Mouse (Mus musculus): Measurements from ENCODE around the gene Nr2c1. TPM values are rescaled to one million over a fixed set of nuclear protein-coding genes. Genes with fewer than 3 reads are reported as not detected.

The Nr2c1 gene
- polyA plus RNA-seq, 1 experiment from 2014 or later = 6.8 TPM

DNA sequence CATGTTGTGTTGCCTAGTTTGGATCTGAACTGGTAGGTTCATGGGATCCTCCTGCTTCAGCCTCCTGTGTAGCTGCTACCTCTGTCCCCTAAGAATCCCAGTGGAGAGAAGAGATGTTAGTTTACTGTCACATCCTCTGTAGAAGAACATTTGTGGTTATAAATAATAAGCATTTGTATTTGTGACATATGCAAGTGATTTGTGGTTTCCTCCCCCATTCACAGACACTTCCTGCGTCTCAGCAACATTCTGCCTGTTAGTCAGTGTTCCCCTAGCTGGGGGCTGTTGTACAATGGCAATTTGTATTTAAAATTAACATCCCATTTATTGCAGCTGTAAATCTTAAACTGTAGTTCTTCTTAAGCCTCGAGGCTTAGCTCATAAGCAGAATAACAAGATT, 63.9 kb downstream of the Nr2c1 start:
- Histone ChIP-seq H3K9me3 (replicated peaks; ENCODE audit: control insufficient read depth, low read length) (no peaks in the 10 kb centered on the region), H3K27ac (ENCODE audit: low read length) (no peak overlapping the region), H3K4me2 (ENCODE audit: low read depth, low read length) (no peak overlapping the region), H3K4me1 (ENCODE audit: control insufficient read depth, insufficient read depth, low read length) (no peaks in the 10 kb centered on the region), H3K27me3 (ENCODE audit: control insufficient read depth, insufficient read depth, low read length) (no peaks in the 10 kb centered on the region), H3K4me3 (ENCODE audit: low read length) (no peak overlapping the region), H3K36me3 (ENCODE audit: control insufficient read depth, insufficient read depth) (peaks cover 30% of the 10 kb centered on the region), H3K9ac (ENCODE audit: low read length) (no peak overlapping the region)
- WGBS = 64% methylated on average over 2 of the region's 2 CpGs
- no peak for ATAC-seq (replicated peaks; ENCODE audit: extremely low read depth, insufficient read depth, low FRiP score)

DNA sequence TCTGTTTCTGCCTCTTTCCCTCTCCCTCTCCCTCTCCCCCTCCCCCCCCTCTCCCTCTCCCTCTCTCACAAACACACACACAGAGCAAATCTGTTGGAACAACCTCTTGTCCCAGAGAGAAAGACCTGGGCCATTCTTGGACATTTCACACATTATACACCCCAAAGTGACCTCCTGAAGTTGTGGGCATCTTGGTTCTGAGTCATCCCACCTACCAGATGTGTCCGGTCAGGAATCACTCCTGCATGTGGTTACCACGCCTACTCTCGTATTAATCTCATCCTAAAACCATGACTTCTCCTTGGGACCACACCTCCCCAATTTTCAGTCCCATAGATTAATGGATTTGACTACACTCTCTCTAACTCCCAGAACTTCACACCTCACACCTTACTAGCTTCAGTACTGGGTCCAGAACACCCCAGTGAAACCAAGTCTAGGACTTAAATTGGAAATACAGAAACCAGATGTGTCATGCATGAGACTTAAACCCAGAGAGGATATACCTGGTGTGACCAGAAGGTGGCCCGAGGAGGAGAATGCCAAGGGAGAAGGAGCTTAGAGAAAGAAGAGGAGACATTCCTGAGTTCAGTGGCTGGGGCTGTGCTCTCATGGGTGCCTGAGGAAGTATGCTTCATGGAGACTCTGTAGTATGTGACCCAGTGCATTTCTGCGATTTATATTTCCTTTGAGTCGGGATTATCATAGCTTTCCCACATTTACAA, 77.4 kb downstream of the Nr2c1 start:
- WGBS = 76% methylated on average over 6 of the region's 6 CpGs
- no peak overlapping the region for H3K4me3 ChIP-seq (ENCODE audit: low read length)
- no peak overlapping the region for H3K27ac ChIP-seq (ENCODE audit: low read length)
- no peaks in the 10 kb centered on the region for H3K27me3 ChIP-seq (ENCODE audit: control insufficient read depth, insufficient read depth, low read length)
- H3K9ac ChIP-seq (ENCODE audit: low read length) = no peak overlapping the region
- H3K4me1 ChIP-seq (ENCODE audit: control insufficient read depth, insufficient read depth, low read length) = no peaks in the 10 kb centered on the region
- H3K9me3 ChIP-seq (replicated peaks; ENCODE audit: control insufficient read depth, low read length) = no peaks in the 10 kb centered on the region; the same call in 1 of the 2 replicates
- H3K36me3 ChIP-seq (ENCODE audit: control insufficient read depth, insufficient read depth) = peaks cover 8% of the 10 kb centered on the region; the same call in 1 of the 2 replicates
- no peak overlapping the region for H3K4me2 ChIP-seq (ENCODE audit: low read depth, low read length)
- no peak for ATAC-seq (replicated peaks; ENCODE audit: extremely low read depth, insufficient read depth, low FRiP score)

DNA sequence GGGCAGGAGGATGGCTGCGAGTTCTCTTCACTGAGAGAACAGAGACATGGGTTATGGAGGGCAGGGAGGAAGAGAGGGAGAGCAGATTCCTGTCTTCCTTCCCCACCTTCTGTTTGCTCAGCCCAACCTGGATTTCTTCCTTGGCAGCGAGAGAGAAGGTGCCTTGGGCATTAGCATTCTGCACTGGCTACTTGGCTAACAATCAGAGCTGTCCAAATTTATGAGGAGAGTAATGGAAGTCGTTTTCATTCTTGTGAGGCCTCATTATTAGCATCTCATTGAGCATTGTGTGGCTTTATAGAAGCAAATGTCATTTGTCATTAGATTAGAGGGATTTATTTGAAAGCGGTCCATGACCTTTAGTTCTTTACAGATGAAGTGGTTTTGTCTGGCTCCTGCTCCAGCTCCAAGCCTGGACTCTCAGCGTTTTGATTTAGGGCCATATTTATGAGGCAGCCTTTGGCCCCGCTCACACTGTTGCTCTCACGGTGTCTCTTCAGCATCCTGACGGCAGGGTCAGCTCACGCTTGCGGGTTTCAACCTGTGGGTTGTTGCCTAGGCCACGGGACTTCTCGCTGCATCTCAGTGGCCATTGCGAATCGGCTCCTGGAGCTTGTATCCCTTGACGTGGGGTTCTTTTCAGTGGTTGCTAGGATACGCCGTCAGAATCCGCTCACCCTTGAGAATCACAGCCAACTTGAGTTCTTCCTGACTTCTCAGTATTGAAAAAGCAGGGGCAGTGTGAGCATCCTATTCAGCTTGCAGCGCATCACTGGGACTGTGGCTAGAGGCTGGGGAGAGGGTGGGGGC, 82.6 kb downstream of the Nr2c1 start:
- no peak for ATAC-seq (replicated peaks; ENCODE audit: extremely low read depth, insufficient read depth, low FRiP score)
- WGBS = 72% methylated on average over 19 of the region's 19 CpGs
- Histone ChIP-seq H3K36me3 (ENCODE audit: control insufficient read depth, insufficient read depth) (no peaks in the 10 kb centered on the region), H3K27me3 (ENCODE audit: control insufficient read depth, insufficient read depth, low read length) (no peaks in the 10 kb centered on the region), H3K4me2 (ENCODE audit: low read depth, low read length) (no peak overlapping the region), H3K27ac (ENCODE audit: low read length) (no peak overlapping the region), H3K4me1 (ENCODE audit: control insufficient read depth, insufficient read depth, low read length) (no peaks in the 10 kb centered on the region; the same call in 1 of the 2 replicates), H3K9me3 (replicated peaks; ENCODE audit: control insufficient read depth, low read length) (no peaks in the 10 kb centered on the region), H3K9ac (ENCODE audit: low read length) (no peak overlapping the region), H3K4me3 (ENCODE audit: low read length) (no peak overlapping the region)

DNA sequence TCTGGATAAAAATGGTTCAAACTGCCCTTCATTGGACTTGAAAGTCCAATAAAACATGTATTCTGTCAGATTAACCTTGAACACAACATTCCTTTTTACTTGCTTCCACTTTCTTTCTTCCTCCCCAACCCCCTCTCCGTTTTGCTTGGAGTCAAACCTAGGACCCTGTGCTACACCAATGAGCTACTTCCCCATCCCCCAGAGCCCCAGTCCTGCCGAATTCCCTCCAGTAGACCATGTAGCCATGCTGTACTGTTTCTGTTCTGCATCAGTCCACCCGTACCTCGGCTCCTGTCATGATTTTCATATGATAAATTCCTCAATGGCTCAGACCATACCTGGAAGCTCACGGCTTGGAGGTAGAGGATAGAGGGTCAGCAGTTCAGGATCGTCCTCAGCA, 83.2 kb downstream of the Nr2c1 start:
- 80% methylated on average over 6 of the region's 6 CpGs for WGBS

DNA sequence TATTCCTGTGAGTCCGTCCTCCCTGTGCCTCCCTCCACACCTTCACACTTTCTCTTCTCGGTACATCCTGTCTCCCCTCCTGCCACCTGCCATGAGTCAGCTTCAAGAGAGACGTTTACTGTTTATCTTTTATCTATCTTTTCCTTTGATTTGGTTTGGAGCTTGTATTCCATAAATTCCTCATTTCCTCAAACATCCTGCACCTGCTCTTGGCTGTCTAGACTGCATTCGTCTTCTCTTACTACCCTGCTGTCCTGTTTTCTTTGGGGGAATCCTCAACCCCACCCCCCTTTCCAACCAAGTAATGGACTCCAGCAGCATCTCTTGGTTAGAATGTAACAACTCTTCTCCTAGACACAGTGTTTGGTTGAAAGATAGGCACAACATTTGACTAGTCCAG, 87.4 kb downstream of the Nr2c1 start:
- no peaks in the 10 kb centered on the region; the same call in 1 of the 2 replicates for H3K4me1 ChIP-seq (ENCODE audit: control insufficient read depth, insufficient read depth, low read length)
- 49% methylated on average over 4 of the region's 4 CpGs for WGBS
- H3K9me3 ChIP-seq (replicated peaks; ENCODE audit: control insufficient read depth, low read length) = no peaks in the 10 kb centered on the region
- H3K27me3 ChIP-seq (ENCODE audit: control insufficient read depth, insufficient read depth, low read length) = no peaks in the 10 kb centered on the region
- ATAC-seq (replicated peaks; ENCODE audit: extremely low read depth, insufficient read depth, low FRiP score) = no peak
- no peak overlapping the region for H3K9ac ChIP-seq (ENCODE audit: low read length)
- no peak overlapping the region for H3K4me2 ChIP-seq (ENCODE audit: low read depth, low read length)
- H3K27ac ChIP-seq (ENCODE audit: low read length) = no peak overlapping the region
- no peaks in the 10 kb centered on the region for H3K36me3 ChIP-seq (ENCODE audit: control insufficient read depth, insufficient read depth)
- no peak overlapping the region for H3K4me3 ChIP-seq (ENCODE audit: low read length)

More for the DNA sequence above, 83.2 kb downstream of the Nr2c1 start:
- ATAC-seq (replicated peaks; ENCODE audit: extremely low read depth, insufficient read depth, low FRiP score) = no peak
- H3K9me3 ChIP-seq (replicated peaks; ENCODE audit: control insufficient read depth, low read length) = no peaks in the 10 kb centered on the region
- H3K4me2 ChIP-seq (ENCODE audit: low read depth, low read length) = no peak overlapping the region
- no peak overlapping the region for H3K27ac ChIP-seq (ENCODE audit: low read length)
- H3K4me1 ChIP-seq (ENCODE audit: control insufficient read depth, insufficient read depth, low read length) = no peaks in the 10 kb centered on the region; the same call in 1 of the 2 replicates
- no peak overlapping the region for H3K4me3 ChIP-seq (ENCODE audit: low read length)
- H3K36me3 ChIP-seq (ENCODE audit: control insufficient read depth, insufficient read depth) = no peaks in the 10 kb centered on the region
- no peak overlapping the region for H3K9ac ChIP-seq (ENCODE audit: low read length)
- H3K27me3 ChIP-seq (ENCODE audit: control insufficient read depth, insufficient read depth, low read length) = no peaks in the 10 kb centered on the region

DNA sequence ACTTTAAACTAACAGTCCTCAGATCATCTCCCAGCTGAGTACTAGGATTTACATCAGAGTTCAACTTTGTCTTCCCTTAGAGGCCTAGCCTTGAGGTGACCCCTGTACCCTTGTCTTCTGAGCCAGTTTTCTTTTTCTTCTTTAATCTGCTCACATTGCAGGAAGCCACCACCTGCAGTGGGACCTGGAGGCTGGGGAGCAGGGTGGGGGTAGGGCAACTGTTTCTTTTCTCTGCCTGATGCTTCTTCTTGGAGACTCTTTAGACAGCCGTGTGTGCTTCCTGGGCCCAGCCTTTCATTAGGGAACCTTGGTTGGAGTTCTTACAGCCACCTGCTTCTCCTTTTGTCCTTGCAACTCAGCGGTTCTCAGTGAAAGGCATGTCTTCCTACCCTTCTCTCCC, 93.5 kb downstream of the Nr2c1 start:
- Histone ChIP-seq H3K27me3 (ENCODE audit: control insufficient read depth, insufficient read depth, low read length) (no peaks in the 10 kb centered on the region), H3K4me2 (ENCODE audit: low read depth, low read length) (no peak overlapping the region), H3K27ac (ENCODE audit: low read length) (no peak overlapping the region), H3K4me3 (ENCODE audit: low read length) (no peak overlapping the region), H3K4me1 (ENCODE audit: control insufficient read depth, insufficient read depth, low read length) (no peaks in the 10 kb centered on the region), H3K36me3 (ENCODE audit: control insufficient read depth, insufficient read depth) (no peaks in the 10 kb centered on the region), H3K9me3 (replicated peaks; ENCODE audit: control insufficient read depth, low read length) (no peaks in the 10 kb centered on the region), H3K9ac (ENCODE audit: low read length) (no peak overlapping the region)
- no peak for ATAC-seq (replicated peaks; ENCODE audit: extremely low read depth, insufficient read depth, low FRiP score)
- WGBS = 55% methylated on average over 2 of the region's 2 CpGs

Other genes with a start within 250 kb of the Nr2c1 start
- 21.3 and 22.5 TPM in 2 replicates for gene Vezt, start 112.2 kb upstream of the Nr2c1 start, polyA plus RNA-seq (2015; fragmentation: Nextera tagmentation; extraction: Ambion mirVana)
- gene Fgd6, start 112.0 kb upstream of the Nr2c1 start, polyA plus RNA-seq (2015; fragmentation: Nextera tagmentation; extraction: Ambion mirVana) = 2.2 and 2.5 TPM in 2 replicates
- 593 and 824 TPM in 2 replicates for gene Ndufa12, start 50.7 kb downstream of the Nr2c1 start, polyA plus RNA-seq (2015; fragmentation: Nextera tagmentation; extraction: Ambion mirVana)
- gene Gm4792, start 150.7 kb downstream of the Nr2c1 start, polyA plus RNA-seq (2015; fragmentation: Nextera tagmentation; extraction: Ambion mirVana) = 0.18 TPM in 1 of 2 replicates, not detected in the other
- 8.7 and 11.4 TPM in 2 replicates for gene Tmcc3, start 163.9 kb downstream of the Nr2c1 start, polyA plus RNA-seq (2015; fragmentation: Nextera tagmentation; extraction: Ambion mirVana)